Mouse (Mus musculus): ENCODE data around the gene Dynlt1c.
"Not testable (repeated sequence)": the region's sequence is repeated elsewhere in the genome, so short reads cannot be mapped to it uniquely, and the experiment has no call there.

Gene Dynlt1c
- long read RNA-seq, experiment 1, transcript Dynlt1c-201 (5 exons, 2,589 nt) = major isoform, 23 of 24 reads
- long read RNA-seq, experiment 1, partial matches to known transcripts = 0 of 24 reads
- long read RNA-seq, experiment 1, other reads (novel, unspliced or antisense) = 1 of 24 reads
- long read RNA-seq, experiment 2, transcript Dynlt1c-204 (2 exons, 493 nt) = minor isoform, 5 of 25 reads
- long read RNA-seq, experiment 2, transcript Dynlt1c-201 (5 exons, 2,589 nt) = major isoform, 13 of 25 reads
- long read RNA-seq, experiment 2, partial matches to known transcripts = 1 of 25 reads
- long read RNA-seq, experiment 2, other reads (novel, unspliced or antisense) = 6 of 25 reads

GRCm38 (mm10) chr17:6601204-6601911, at the start of gene Dynlt1c:
Gene Dynlt1c (plus strand): TSS chr17:6601671.
- intact Hi-C loops (cut with DNase I) = not testable (repeated sequence)

GRCm38 (mm10) chr17:6553798-6554197, 47.7 kb upstream of the Dynlt1c start:
- intact Hi-C loops (cut with DNase I) = not testable (repeated sequence)

- intact Hi-C loops (cut with DNase I) = not testable (repeated sequence)
Measured at GRCm38 (mm10) chr17:6554243-6554642, 47.2 kb upstream of the Dynlt1c start.

- intact Hi-C loops (cut with DNase I) = not testable (repeated sequence)
Measured at GRCm38 (mm10) chr17:6559447-6560133, 41.9 kb upstream of the Dynlt1c start.

- intact Hi-C loops (cut with DNase I) = not testable (repeated sequence)
Measured at GRCm38 (mm10) chr17:6564866-6565265, 36.6 kb upstream of the Dynlt1c start.

GRCm38 (mm10) chr17:6567908-6568307, 33.6 kb upstream of the Dynlt1c start:
- intact Hi-C loops (cut with DNase I) = not testable (repeated sequence)

GRCm38 (mm10) chr17:6571296-6571695, 30.2 kb upstream of the Dynlt1c start:
- intact Hi-C loops (cut with DNase I) = not testable (repeated sequence)

- intact Hi-C loops (cut with DNase I) = not testable (repeated sequence)
Measured at GRCm38 (mm10) chr17:6572202-6572601, 29.3 kb upstream of the Dynlt1c start.

GRCm38 (mm10) chr17:6575376-6575775, 26.1 kb upstream of the Dynlt1c start:
- intact Hi-C loops (cut with DNase I) = not testable (repeated sequence)

GRCm38 (mm10) chr17:6588672-6589071, 12.8 kb upstream of the Dynlt1c start:
- intact Hi-C loops (cut with DNase I) = not testable (repeated sequence)

GRCm38 (mm10) chr17:6592109-6592508, 9.4 kb upstream of the Dynlt1c start:
- intact Hi-C loops (cut with DNase I) = not testable (repeated sequence)

- intact Hi-C loops (cut with DNase I) = not testable (repeated sequence)
Measured at GRCm38 (mm10) chr17:6593896-6594295, 7.6 kb upstream of the Dynlt1c start.

- intact Hi-C loops (cut with DNase I) = not testable (repeated sequence)
Measured at GRCm38 (mm10) chr17:6595776-6596497, 5.5 kb upstream of the Dynlt1c start.

GRCm38 (mm10) chr17:6598356-6598755, 3.1 kb upstream of the Dynlt1c start:
- intact Hi-C loops (cut with DNase I) = not testable (repeated sequence)

GRCm38 (mm10) chr17:6600216-6600911, 1.1 kb upstream of the Dynlt1c start:
- intact Hi-C loops (cut with DNase I) = not testable (repeated sequence)

GRCm38 (mm10) chr17:6602205-6602604, 734 bp downstream of the Dynlt1c start:
- intact Hi-C loops (cut with DNase I) = not testable (repeated sequence)

GRCm38 (mm10) chr17:6605347-6605746, 3.9 kb downstream of the Dynlt1c start:
- intact Hi-C loops (cut with DNase I) = not testable (repeated sequence)

- intact Hi-C loops (cut with DNase I) = not testable (repeated sequence)
Measured at GRCm38 (mm10) chr17:6613524-6613923, 12.1 kb downstream of the Dynlt1c start.

- intact Hi-C loops (cut with DNase I) = not testable (repeated sequence)
Measured at GRCm38 (mm10) chr17:6614316-6614715, 12.8 kb downstream of the Dynlt1c start.

GRCm38 (mm10) chr17:6616731-6617130, 15.3 kb downstream of the Dynlt1c start:
- intact Hi-C loops (cut with DNase I) = not testable (repeated sequence)
